Mouse (Mus musculus): ENCODE measurements around the gene Bbs1. TPM values are rescaled to one million over a fixed set of nuclear protein-coding genes. Genes with fewer than 3 reads are reported as not detected.

The Bbs1 gene
- polyA plus RNA-seq (2012; rRNA removed) = 18.7 and 18.8 TPM in 2 replicates

GRCm38 (mm10) chr19:4905979-4906794 is at the start of gene Bbs1:
Gene Bbs1 (minus strand): TSS chr19:4906628.

GRCm38 (mm10) chr19:4942551-4943252 is 36.3 kb upstream of the Bbs1 start, which contains the start of gene Peli3:
Gene Peli3 (minus strand): TSS chr19:4943127.

GRCm38 (mm10) chr19:4927904-4928531 is 21.6 kb upstream of the Bbs1 start, which contains the start of gene Dpp3:
Gene Dpp3 (minus strand): TSS chr19:4928287.

DNA sequence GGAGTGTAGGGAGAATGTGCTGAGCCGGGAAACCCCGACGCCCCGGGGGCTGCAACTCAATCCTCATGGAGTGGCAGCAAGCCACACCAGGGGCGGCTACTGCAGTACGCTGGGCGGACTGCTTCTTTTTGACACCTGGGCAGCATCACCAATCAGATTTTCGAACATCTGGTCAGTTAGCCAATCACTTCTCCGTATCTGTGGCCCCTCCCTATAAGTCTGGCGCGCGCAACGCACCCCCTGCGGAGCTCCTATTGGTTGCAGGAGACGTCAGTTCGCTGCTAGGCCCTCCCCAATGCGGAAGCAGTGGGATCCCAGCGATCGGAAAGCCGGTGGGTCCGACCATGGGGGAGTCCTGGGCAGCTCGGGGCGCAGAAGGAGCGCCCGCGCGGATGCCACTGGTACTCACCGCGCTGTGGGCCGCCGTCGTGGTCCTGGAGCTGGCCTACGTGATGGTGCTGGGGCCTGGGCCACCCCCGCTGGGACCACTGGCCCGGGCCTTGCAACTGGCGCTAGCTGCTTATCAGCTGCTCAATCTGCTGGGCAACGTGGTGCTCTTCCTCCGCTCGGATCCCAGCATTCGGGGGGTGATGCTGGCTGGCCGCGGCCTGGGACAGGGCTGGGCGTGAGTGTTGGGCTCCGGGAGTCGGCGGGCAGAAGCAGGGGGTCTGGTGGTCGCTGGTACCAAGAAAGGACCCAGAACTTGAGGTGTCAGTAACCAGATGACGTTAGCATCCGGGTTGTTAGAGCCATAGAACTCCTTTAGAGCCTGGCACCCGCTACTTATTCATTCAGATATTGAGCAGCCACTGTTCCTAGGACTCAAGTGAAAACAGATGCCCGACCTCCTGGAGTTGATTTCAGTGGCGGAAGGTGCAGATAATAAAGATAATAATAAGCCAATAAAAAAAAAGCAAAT is 27.8 kb downstream of the Bbs1 start, which contains the start of gene Zdhhc24:
Gene Zdhhc24 (plus strand): TSS at position 264 of the 919 bp plus-strand sequence.

DNA sequence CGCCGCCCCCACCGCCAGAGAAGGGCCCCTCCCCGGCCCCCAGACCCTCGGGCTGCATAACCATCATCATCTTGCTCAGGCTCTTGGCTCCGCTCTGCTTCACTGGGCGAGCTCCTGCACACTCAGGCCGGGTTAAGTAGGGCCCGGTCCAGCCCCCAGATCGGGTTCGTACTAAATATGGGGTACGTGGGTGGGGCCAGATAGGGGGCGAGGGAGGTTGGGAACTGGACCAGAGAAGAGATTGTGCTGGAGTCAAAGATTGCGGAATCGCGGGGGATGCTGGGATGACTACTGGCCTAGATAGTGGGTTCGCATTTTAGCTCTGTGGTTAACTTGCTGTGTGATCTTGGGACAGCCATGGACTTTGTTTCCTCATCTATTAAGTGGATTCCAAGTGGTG is 28.6 kb downstream of the Bbs1 start, which contains the start of gene Actn3:
Gene Actn3 (minus strand): TSS at position 125 of the 400 bp plus-strand sequence.

GRCm38 (mm10) chr19:4854552-4855469 is 51.6 kb downstream of the Bbs1 start, which contains the start of gene Ctsf:
Gene Ctsf (plus strand): TSS chr19:4855130.

DNA sequence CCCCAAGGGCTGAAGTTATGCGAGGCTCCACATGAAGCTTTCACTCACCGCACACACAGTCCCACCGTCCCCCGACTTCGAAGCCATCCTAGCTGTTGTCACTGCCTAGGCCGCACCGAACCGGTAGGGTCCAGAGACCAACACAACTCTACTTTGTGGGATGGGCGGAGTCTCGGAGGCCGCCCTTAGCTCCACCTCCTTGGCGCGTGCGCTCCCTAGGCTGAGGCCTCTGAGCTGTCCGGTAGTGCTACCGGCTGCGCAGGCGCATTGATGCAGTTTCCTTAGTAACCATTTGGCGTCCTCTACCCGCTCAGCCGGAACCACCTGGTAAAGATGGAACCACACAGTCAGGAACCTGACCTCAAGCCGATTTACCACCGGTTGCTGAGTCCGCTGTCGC is 67.3 kb downstream of the Bbs1 start, which contains the start of the genes Ccs and Ccdc87:
Gene Ccs (minus strand): TSS at position 184 of the 400 bp plus-strand sequence.
Gene Ccdc87 (plus strand): TSS at position 218 of the 400 bp plus-strand sequence.

Other genes starting within 250 kb of the Bbs1 start
- gene Gm960, start 208.0 kb downstream of the Bbs1 start, polyA plus RNA-seq (2012; rRNA removed) = 4.1 and 4.2 TPM in 2 replicates
- 33.1 and 35.5 TPM in 2 replicates for gene Sptbn2, start 195.5 kb downstream of the Bbs1 start, polyA plus RNA-seq (2012; rRNA removed)
- 89.3 and 101 TPM in 2 replicates for gene Rbm4b, start 150.1 kb downstream of the Bbs1 start, polyA plus RNA-seq (2012; rRNA removed)
- gene Rbm4, start 112.7 kb downstream of the Bbs1 start, polyA plus RNA-seq (2012; rRNA removed) = 150 and 168 TPM in 2 replicates
- 17.5 and 26.3 TPM in 2 replicates for gene Gm21992, start 95.0 kb downstream of the Bbs1 start, polyA plus RNA-seq (2012; rRNA removed)
- gene Rbm14, start 95.0 kb downstream of the Bbs1 start, polyA plus RNA-seq (2012; rRNA removed) = 59.1 and 61.9 TPM in 2 replicates
- gene Ccs, start 67.3 kb downstream of the Bbs1 start, polyA plus RNA-seq (2012; rRNA removed) = 44.2 and 54.2 TPM in 2 replicates
- gene Ccdc87, start 67.3 kb downstream of the Bbs1 start, polyA plus RNA-seq (2012; rRNA removed) = 0.28 and 0.48 TPM in 2 replicates
- 58.6 and 72.9 TPM in 2 replicates for gene Ctsf, start 51.5 kb downstream of the Bbs1 start, polyA plus RNA-seq (2012; rRNA removed)
- gene Actn3, start 28.7 kb downstream of the Bbs1 start, polyA plus RNA-seq (2012; rRNA removed) = 1.3 and 2.9 TPM in 2 replicates
- gene Zdhhc24, start 28.0 kb downstream of the Bbs1 start, polyA plus RNA-seq (2012; rRNA removed) = 33.2 and 34.5 TPM in 2 replicates
- 110 and 111 TPM in 2 replicates for gene Dpp3, start 21.7 kb upstream of the Bbs1 start, polyA plus RNA-seq (2012; rRNA removed)
- 8.6 and 9.1 TPM in 2 replicates for gene Peli3, start 36.5 kb upstream of the Bbs1 start, polyA plus RNA-seq (2012; rRNA removed)
- 86.3 and 93.6 TPM in 2 replicates for gene Mrpl11, start 55.5 kb upstream of the Bbs1 start, polyA plus RNA-seq (2012; rRNA removed)
- 4.5 and 4.8 TPM in 2 replicates for gene Npas4, start 83.7 kb upstream of the Bbs1 start, polyA plus RNA-seq (2012; rRNA removed)
- 22.4 and 26.9 TPM in 2 replicates for gene Slc29a2, start 117.2 kb upstream of the Bbs1 start, polyA plus RNA-seq (2012; rRNA removed)
- gene B4gat1, start 132.2 kb upstream of the Bbs1 start, polyA plus RNA-seq (2012; rRNA removed) = 34.8 and 39.6 TPM in 2 replicates
- gene AC124502.3, start 132.3 kb upstream of the Bbs1 start, polyA plus RNA-seq (2012; rRNA removed) = 2.7 and 3.4 TPM in 2 replicates
- 41.3 and 46.9 TPM in 2 replicates for gene Brms1, start 134.7 kb upstream of the Bbs1 start, polyA plus RNA-seq (2012; rRNA removed)
- 3.0 and 3.7 TPM in 2 replicates for gene Rin1, start 143.9 kb upstream of the Bbs1 start, polyA plus RNA-seq (2012; rRNA removed)
- gene Cd248, start 161.4 kb upstream of the Bbs1 start, polyA plus RNA-seq (2012; rRNA removed) = 18.0 and 35.0 TPM in 2 replicates
- 6.5 and 8.1 TPM in 2 replicates for gene Tmem151a, start 178.9 kb upstream of the Bbs1 start, polyA plus RNA-seq (2012; rRNA removed)
- gene Yif1a, start 181.9 kb upstream of the Bbs1 start, polyA plus RNA-seq (2012; rRNA removed) = 65.4 and 72.8 TPM in 2 replicates
- 313 and 334 TPM in 2 replicates for gene Cnih2, start 191.9 kb upstream of the Bbs1 start, polyA plus RNA-seq (2012; rRNA removed)
- gene Rab1b, start 200.4 kb upstream of the Bbs1 start, polyA plus RNA-seq (2012; rRNA removed) = 175 and 180 TPM in 2 replicates
- gene Klc2, start 211.9 kb upstream of the Bbs1 start, polyA plus RNA-seq (2012; rRNA removed) = 109 and 115 TPM in 2 replicates